Mouse (Mus musculus): ENCODE measurements around the gene Ints11. TPM values are rescaled to one million over a fixed set of nuclear protein-coding genes. Genes with fewer than 3 reads are reported as not detected.

The Ints11 gene
- polyA plus RNA-seq (2012; rRNA removed; ENCODE audit: low replicate concordance): 14.6 and 19.2 TPM in 2 replicates

DNA sequence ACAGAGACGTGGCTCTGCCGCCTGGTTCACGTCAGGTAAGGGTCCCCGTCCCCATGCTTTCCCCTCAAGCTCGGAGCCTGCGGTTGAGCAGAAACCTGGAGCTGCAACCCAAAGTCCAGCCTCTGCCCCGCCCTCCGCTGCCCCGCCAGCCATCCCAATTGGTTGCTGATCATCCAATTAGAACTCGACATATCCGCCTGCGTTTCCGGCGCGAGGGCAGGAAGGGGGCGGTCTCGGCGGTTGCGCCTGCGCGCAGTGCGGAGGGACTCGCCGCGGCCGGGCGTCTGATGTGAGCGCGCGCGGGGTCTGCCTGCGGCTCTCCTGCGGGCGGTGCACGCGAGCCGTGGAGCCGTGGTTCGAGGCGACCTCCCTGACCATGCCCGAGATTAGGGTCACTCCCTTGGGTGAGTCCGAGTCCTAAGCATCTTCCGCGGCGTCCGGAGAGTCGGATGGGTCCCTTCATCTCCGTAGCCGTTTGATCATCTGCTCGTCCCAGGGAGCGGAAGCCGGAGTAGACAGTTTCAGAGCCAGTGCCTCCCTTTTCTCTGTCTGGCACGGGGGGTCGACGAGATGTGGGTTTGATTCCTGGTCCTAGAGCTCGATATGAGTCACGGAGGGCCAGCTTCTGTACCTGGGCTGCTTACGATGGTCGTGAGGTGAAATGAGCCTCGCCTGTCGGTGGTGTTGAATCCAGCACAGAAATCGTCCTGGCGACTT is at the start of gene Ints11, which contains the start of gene Cptp:
Ints11 (plus strand) TSS at position 230 of the 717 bp plus-strand sequence.
Cptp (minus strand) TSS at position 124 of the 717 bp plus-strand sequence.

GRCm38 (mm10) chr4:155831205-155831766 is 38.1 kb upstream of the Ints11 start, which contains the start of gene Aurkaip1:
Gene Aurkaip1 (plus strand): TSS chr4:155831272.

DNA sequence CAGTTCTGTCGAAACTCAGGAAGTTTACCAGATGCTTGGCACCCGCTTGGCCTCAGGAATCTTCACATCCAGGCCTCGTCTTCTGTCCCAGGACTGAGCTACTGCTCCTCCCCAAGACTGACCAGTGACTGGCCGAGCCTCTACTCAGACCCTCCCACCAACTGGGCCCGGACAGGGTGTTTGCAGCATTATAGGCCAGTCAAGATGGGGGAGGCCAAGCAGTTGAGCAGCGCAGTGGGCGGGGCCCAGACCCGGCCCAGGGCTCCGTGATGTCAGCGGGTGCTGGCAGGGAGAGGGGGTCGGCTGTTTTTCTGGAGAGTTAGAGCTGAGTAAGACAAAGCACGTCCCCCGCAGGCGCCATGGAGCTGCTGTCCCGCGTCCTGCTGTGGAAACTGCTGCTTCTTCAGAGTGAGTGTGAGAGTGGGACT is 29.8 kb upstream of the Ints11 start, which contains the start of gene Mxra8:
Mxra8 (plus strand) TSS at position 198 of the 428 bp plus-strand sequence.

DNA sequence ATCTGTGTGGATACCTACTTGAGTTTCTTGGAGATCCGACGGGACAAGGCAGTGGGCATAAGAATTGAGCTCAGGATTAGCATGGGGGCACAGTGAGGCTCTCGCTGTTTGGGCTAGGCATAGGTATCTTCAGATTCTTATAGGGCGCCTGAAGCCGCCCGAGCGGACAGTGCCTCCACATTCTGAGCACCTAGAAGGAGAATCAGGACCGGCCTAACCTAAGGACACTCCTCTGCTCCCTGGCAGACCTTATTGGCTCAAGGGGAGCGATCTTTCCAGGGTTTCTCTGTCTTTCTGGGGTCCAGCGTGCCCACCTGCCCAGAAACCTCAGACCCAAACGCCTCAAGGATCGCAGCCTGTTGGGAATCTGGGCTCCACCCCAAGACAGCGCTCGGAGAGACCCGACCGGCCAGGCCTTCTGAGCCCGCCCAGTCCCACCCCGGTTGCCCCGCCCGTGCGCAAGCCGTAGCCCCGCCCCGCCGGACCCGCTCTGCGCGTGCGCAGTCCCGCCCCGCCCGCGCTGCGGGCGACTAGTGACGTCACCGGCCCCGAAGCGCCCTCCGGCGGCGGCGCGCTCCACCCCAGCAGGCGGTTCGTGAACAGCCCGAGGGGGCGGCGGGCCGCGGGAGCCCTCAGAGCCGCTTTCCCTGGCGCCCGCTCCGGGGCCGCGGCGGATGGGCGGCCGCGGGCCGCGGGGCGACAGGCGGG is 22.3 kb upstream of the Ints11 start, which contains the start of gene Dvl1:
Dvl1 (plus strand) TSS at position 532 of the 708 bp plus-strand sequence.

GRCm38 (mm10) chr4:155863001-155863400 is 6.3 kb upstream of the Ints11 start, which contains the start of gene Tas1r3:
Gene Tas1r3 (minus strand): TSS chr4:155863362.

DNA sequence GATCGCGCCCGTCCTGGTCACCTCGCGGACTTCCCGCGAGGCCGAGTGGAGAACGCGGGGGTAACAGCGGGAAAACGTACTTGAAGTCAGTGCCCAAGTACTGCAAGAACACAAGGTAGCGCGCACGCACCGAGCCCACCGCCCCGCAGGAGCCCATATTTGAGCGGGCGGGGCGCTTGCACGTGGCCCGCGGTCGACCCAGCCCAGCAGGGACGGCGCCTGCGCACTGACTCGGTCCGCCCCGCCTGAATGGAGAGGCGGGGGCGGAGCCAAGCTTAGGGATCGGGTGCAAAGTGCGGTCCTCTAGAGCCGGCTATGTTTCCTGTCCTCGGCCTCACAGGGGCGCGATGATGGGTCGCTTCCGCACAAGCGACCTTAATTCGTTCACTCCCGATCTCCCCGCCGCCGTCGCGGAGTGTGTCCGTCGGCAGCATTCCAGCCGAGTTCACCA is 22.2 kb downstream of the Ints11 start, which contains the start of the genes Pusl1 and Acap3:
Pusl1 (minus strand) TSS at position 231 of the 451 bp plus-strand sequence.
Acap3 (plus strand) TSS at position 272 of the 451 bp plus-strand sequence.

Other genes starting within 250 kb of the Ints11 start
- gene Cdk11b, start 244.7 kb upstream of the Ints11 start, polyA plus RNA-seq (2012; rRNA removed; ENCODE audit: low replicate concordance): 28.5 and 44.9 TPM in 2 replicates
- not detected in 2 replicates for gene Gm10563, start 224.1 kb upstream of the Ints11 start, polyA plus RNA-seq (2012; rRNA removed; ENCODE audit: low replicate concordance)
- gene Mmp23, start 216.2 kb upstream of the Ints11 start, polyA plus RNA-seq (2012; rRNA removed; ENCODE audit: low replicate concordance): 23.1 and 28.4 TPM in 2 replicates
- 63.6 and 88.9 TPM in 2 replicates for gene Mib2, start 200.3 kb upstream of the Ints11 start, polyA plus RNA-seq (2012; rRNA removed; ENCODE audit: low replicate concordance)
- 28.5 and 30.2 TPM in 2 replicates for gene Fndc10, start 175.2 kb upstream of the Ints11 start, polyA plus RNA-seq (2012; rRNA removed; ENCODE audit: low replicate concordance)
- gene Ssu72, start 164.7 kb upstream of the Ints11 start, polyA plus RNA-seq (2012; rRNA removed; ENCODE audit: low replicate concordance): 124 and 138 TPM in 2 replicates
- 0.58 and 0.78 TPM in 2 replicates for gene Tmem240, start 134.7 kb upstream of the Ints11 start, polyA plus RNA-seq (2012; rRNA removed; ENCODE audit: low replicate concordance)
- 102 and 109 TPM in 2 replicates for gene Atad3a, start 108.5 kb upstream of the Ints11 start, polyA plus RNA-seq (2012; rRNA removed; ENCODE audit: low replicate concordance)
- gene Vwa1, start 94.8 kb upstream of the Ints11 start, polyA plus RNA-seq (2012; rRNA removed; ENCODE audit: low replicate concordance): 19.1 and 135 TPM in 2 replicates
- gene Tmem88b, start 83.7 kb upstream of the Ints11 start, polyA plus RNA-seq (2012; rRNA removed; ENCODE audit: low replicate concordance): 3.1 and 6.1 TPM in 2 replicates
- not detected in 2 replicates for gene Ankrd65, start 79.1 kb upstream of the Ints11 start, polyA plus RNA-seq (2012; rRNA removed; ENCODE audit: low replicate concordance)
- gene Mrpl20, start 66.7 kb upstream of the Ints11 start, polyA plus RNA-seq (2012; rRNA removed; ENCODE audit: low replicate concordance): 32.6 and 49.9 TPM in 2 replicates
- 23.8 and 25.3 TPM in 2 replicates for gene Ccnl2, start 57.1 kb upstream of the Ints11 start, polyA plus RNA-seq (2012; rRNA removed; ENCODE audit: low replicate concordance)
- 159 and 208 TPM in 2 replicates for gene Aurkaip1, start 38.3 kb upstream of the Ints11 start, polyA plus RNA-seq (2012; rRNA removed; ENCODE audit: low replicate concordance)
- 69.2 and 97.5 TPM in 2 replicates for gene Mxra8, start 29.9 kb upstream of the Ints11 start, polyA plus RNA-seq (2012; rRNA removed; ENCODE audit: low replicate concordance)
- 142 and 173 TPM in 2 replicates for gene Dvl1, start 22.1 kb upstream of the Ints11 start, polyA plus RNA-seq (2012; rRNA removed; ENCODE audit: low replicate concordance)
- gene Tas1r3, start 6.2 kb upstream of the Ints11 start, polyA plus RNA-seq (2012; rRNA removed; ENCODE audit: low replicate concordance): 1.1 and 1.2 TPM in 2 replicates
- 56.0 and 86.9 TPM in 2 replicates for gene Cptp, start 106 bp upstream of the Ints11 start, polyA plus RNA-seq (2012; rRNA removed; ENCODE audit: low replicate concordance)
- gene Pusl1, start 22.2 kb downstream of the Ints11 start, polyA plus RNA-seq (2012; rRNA removed; ENCODE audit: low replicate concordance): 30.9 and 65.5 TPM in 2 replicates
- 13.3 and 14.8 TPM in 2 replicates for gene Acap3, start 22.3 kb downstream of the Ints11 start, polyA plus RNA-seq (2012; rRNA removed; ENCODE audit: low replicate concordance)
- 123 and 179 TPM in 2 replicates for gene Ube2j2, start 74.3 kb downstream of the Ints11 start, polyA plus RNA-seq (2012; rRNA removed; ENCODE audit: low replicate concordance)
- gene C1qtnf12, start 92.8 kb downstream of the Ints11 start, polyA plus RNA-seq (2012; rRNA removed; ENCODE audit: low replicate concordance): 121 and 260 TPM in 2 replicates
- 5.3 and 6.9 TPM in 2 replicates for gene B3galt6, start 123.1 kb downstream of the Ints11 start, polyA plus RNA-seq (2012; rRNA removed; ENCODE audit: low replicate concordance)
- 44.0 and 69.6 TPM in 2 replicates for gene Sdf4, start 123.3 kb downstream of the Ints11 start, polyA plus RNA-seq (2012; rRNA removed; ENCODE audit: low replicate concordance)
- gene Tnfrsf4, start 144.3 kb downstream of the Ints11 start, polyA plus RNA-seq (2012; rRNA removed; ENCODE audit: low replicate concordance): 3.6 and 6.5 TPM in 2 replicates
- gene Tnfrsf18, start 156.6 kb downstream of the Ints11 start, polyA plus RNA-seq (2012; rRNA removed; ENCODE audit: low replicate concordance): 2.5 and 3.5 TPM in 2 replicates
- 5.6 and 8.2 TPM in 2 replicates for gene Ttll10, start 189.9 kb downstream of the Ints11 start, polyA plus RNA-seq (2012; rRNA removed; ENCODE audit: low replicate concordance)
- gene 9430015G10Rik, start 240.4 kb downstream of the Ints11 start, polyA plus RNA-seq (2012; rRNA removed; ENCODE audit: low replicate concordance): 8.9 and 11.4 TPM in 2 replicates